Mouse (Mus musculus) cerebellum, adult 11 months (tissue): ENCODE measurements at regions not wholly inside any gene's neighbourhood (a gene's known extent, or its start where the extent isn't known, plus 50 kb on each side); places are given as distances from the start of the nearest gene placed in this dataset.

Experiments used
- DNase-seq: peaks from one replicate; pipeline ENCODE4 v3.0.0; 2022

GRCm38 (mm10) chr2:74981856-74982255 is 156.3 kb downstream of the Mtx2 start:
- no peak for DNase-seq

GRCm38 (mm10) chr2:74993802-74994201 is 168.2 kb downstream of the Mtx2 start:
- no peak for DNase-seq

GRCm38 (mm10) chr2:74994998-74995397 is 169.4 kb downstream of the Mtx2 start:
- no peak for DNase-seq

GRCm38 (mm10) chr2:74997736-74998135 is 172.1 kb downstream of the Mtx2 start:
- DNase-seq, result no peak

- no peak for DNase-seq
These were observed 174.8 kb downstream of the Mtx2 start for GRCm38 (mm10) chr2:75000368-75000796.

GRCm38 (mm10) chr2:75002562-75002961 is 177.0 kb downstream of the Mtx2 start:
- DNase-seq, result no peak

- no peak for DNase-seq
These were observed 182.5 kb downstream of the Mtx2 start for GRCm38 (mm10) chr2:75008116-75008515.

GRCm38 (mm10) chr2:75010647-75011046 is 185.0 kb downstream of the Mtx2 start:
- DNase-seq, result no peak

- no peak for DNase-seq
These were observed 186.4 kb downstream of the Mtx2 start for GRCm38 (mm10) chr2:75012046-75012445.

GRCm38 (mm10) chr2:75014994-75015728 is 189.6 kb downstream of the Mtx2 start:
- no peak for DNase-seq

GRCm38 (mm10) chr2:75019459-75019858 is 193.9 kb downstream of the Mtx2 start:
- DNase-seq, result no peak

GRCm38 (mm10) chr2:75021639-75022038 is 196.0 kb downstream of the Mtx2 start:
- no peak for DNase-seq

- DNase-seq, result no peak
These were observed 202.5 kb downstream of the Mtx2 start for GRCm38 (mm10) chr2:75028151-75028550.

GRCm38 (mm10) chr2:75029089-75029693 is 203.6 kb downstream of the Mtx2 start:
- DNase-seq, result no peak

- no peak for DNase-seq
These were observed 209.1 kb downstream of the Mtx2 start for GRCm38 (mm10) chr2:75034708-75035107.

- DNase-seq, result no peak
These were observed 213.5 kb downstream of the Mtx2 start for GRCm38 (mm10) chr2:75039066-75039465.

GRCm38 (mm10) chr2:75046892-75047291 is 221.3 kb downstream of the Mtx2 start:
- no peak for DNase-seq

- no peak for DNase-seq
These were observed 222.5 kb downstream of the Mtx2 start for GRCm38 (mm10) chr2:75048071-75048470.

GRCm38 (mm10) chr2:75054474-75055186 is 229.0 kb downstream of the Mtx2 start:
- DNase-seq, result no peak

- DNase-seq, result peak; percentile 22
These were observed 229.6 kb downstream of the Mtx2 start for GRCm38 (mm10) chr2:75055187-75055543.

- DNase-seq, result no peak
These were observed 235.4 kb downstream of the Mtx2 start for GRCm38 (mm10) chr2:75061009-75061408.

- DNase-seq, result peak; percentile 5
These were observed 236.0 kb downstream of the Mtx2 start for GRCm38 (mm10) chr2:75061456-75062188.

- DNase-seq, result peak; percentile 10
These were observed 236.5 kb downstream of the Mtx2 start for GRCm38 (mm10) chr2:75062189-75062510.
